Mouse (Mus musculus): ENCODE measurements around the gene Nosip. TPM values are rescaled to one million over a fixed set of nuclear protein-coding genes. Genes with fewer than 3 reads are reported as not detected.

Nosip gene
- polyA plus RNA-seq, 1 experiment from 2014 or later, result 69.8 TPM

DNA sequence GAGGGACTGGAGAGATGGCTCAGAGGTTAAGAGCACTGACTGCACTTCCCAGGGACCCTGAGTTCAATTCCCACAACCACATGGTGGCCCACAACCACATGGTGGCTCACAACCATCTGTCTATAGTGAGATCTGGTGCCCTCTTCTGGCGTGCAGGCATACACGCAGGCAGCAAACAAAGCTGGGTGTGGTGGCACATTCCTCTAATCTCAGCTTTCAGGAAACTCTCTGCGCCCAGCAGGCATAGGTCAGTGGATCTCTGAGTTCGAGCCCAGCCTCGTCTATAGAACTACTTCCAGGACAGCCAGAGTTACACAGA is 5.7 kb downstream of the Nosip start:
- Histone ChIP-seq H3K9ac (no peak overlapping the region), H3K36me3 (no peaks in the 10 kb centered on the region), H3K27me3 (no peaks in the 10 kb centered on the region), H3K9me3 (no peaks in the 10 kb centered on the region), H3K27ac (replicated peaks) (no peak overlapping the region), H3K4me3 (no peak overlapping the region), H3K4me1 (replicated peaks) (peaks cover 7% of the 10 kb centered on the region), H3K4me2 (no peak overlapping the region)
- ATAC-seq (ENCODE audit: low FRiP score, low read depth), result no peak
- WGBS, result 29% methylated on average over 5 of the region's 5 CpGs

DNA sequence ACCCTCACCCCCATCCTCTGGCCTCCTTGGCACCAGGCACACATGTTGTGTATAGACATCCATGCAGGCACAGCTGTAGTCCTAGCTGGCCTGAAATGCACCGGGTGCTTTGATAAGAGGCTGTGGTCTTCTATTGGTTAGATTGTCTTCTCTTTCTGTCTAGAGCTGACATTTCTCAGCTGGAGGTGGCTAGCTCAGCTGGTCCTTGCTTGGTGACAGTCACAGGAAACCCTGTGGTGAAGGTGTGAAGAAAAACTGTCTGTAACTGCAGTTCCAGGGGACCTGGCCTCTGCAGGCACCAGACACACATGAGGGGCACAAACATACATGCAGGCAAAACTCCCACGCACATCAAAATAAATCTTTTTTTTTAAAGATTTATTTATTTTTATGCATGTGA is 7.4 kb downstream of the Nosip start:
- WGBS, result 97% methylated on average over 2 of the region's 2 CpGs

DNA sequence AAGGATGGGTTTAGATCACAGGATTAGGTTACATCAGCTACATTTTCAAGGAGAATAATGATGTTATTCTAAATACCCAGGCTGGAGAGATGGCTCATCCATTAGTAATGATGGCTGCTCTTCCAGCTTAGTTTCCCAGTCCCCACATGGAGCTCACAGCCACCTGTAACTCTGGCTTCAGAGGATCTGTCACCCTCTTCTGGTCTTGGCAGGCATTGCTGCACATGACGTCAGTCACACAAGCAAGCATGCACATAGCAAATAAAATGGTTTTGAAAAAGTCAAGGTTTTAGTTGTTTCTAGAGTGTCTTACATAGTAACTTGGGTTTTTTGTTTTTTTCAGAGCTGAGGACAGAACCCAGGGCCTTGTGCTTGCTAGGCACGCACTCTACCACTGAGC is 10.0 kb downstream of the Nosip start:
- Histone ChIP-seq H3K36me3 (peaks cover 10% of the 10 kb centered on the region; the same call in 1 of the 2 replicates), H3K4me2 (no peak overlapping the region), H3K27me3 (no peaks in the 10 kb centered on the region), H3K4me3 (no peak overlapping the region), H3K9me3 (no peaks in the 10 kb centered on the region), H3K4me1 (replicated peaks) (no peaks in the 10 kb centered on the region), H3K9ac (no peak overlapping the region), H3K27ac (replicated peaks) (no peak overlapping the region)
- WGBS, result 83% methylated on average over 2 of the region's 2 CpGs
- ATAC-seq (ENCODE audit: low FRiP score, low read depth), result no peak

More for the DNA sequence above, 7.4 kb downstream of the Nosip start:
- Histone ChIP-seq H3K27me3 (no peaks in the 10 kb centered on the region), H3K4me1 (replicated peaks) (no peaks in the 10 kb centered on the region), H3K9ac (no peak overlapping the region), H3K4me3 (no peak overlapping the region), H3K36me3 (0 out of 2 replicates have a peak, but pooled peaks cover under 1% of the 10 kb centered on the region), H3K9me3 (no peaks in the 10 kb centered on the region), H3K4me2 (no peak overlapping the region), H3K27ac (replicated peaks) (no peak overlapping the region)
- ATAC-seq (ENCODE audit: low FRiP score, low read depth), result no peak

DNA sequence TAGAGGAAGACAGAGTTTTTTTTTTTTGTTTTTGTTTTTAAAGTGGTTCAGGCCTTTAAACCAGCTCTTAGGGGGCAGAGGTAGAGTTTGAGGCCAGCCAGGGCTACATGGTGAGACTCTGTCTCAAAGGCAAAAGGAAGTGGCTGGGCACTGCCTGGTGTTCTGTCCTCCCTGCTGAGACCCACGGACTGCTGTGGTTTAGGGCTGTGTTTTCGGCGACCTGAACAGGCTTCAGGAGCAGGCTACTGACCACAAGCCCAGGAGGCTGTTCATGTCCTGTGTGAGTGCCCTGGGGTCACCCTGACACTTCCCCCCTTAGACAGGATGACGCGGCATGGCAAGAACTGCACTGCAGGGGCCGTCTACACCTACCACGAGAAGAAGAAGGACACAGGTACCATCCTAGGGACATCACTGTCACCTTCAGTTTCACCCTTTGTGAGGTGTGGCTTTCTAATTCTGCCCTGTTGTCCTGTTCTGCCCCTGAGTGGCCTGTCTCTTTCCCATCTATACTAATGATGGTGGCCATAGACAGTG is 11.0 kb downstream of the Nosip start:
- no peak overlapping the region for H3K27ac ChIP-seq (replicated peaks)
- H3K9me3 ChIP-seq, result no peaks in the 10 kb centered on the region
- 81% methylated on average over 7 of the region's 7 CpGs for WGBS
- H3K9ac ChIP-seq, result no peak overlapping the region
- H3K36me3 ChIP-seq, result peaks cover 14% of the 10 kb centered on the region
- no peak overlapping the region for H3K4me3 ChIP-seq
- H3K4me2 ChIP-seq, result no peak overlapping the region
- H3K4me1 ChIP-seq (replicated peaks), result no peaks in the 10 kb centered on the region
- ATAC-seq (ENCODE audit: low FRiP score, low read depth), result no peak
- H3K27me3 ChIP-seq, result no peaks in the 10 kb centered on the region

GRCm38 (mm10) chr7:45073949-45074348 is 11.7 kb downstream of the Nosip start:
- Histone ChIP-seq H3K9me3 (no peaks in the 10 kb centered on the region), H3K4me1 (replicated peaks) (no peaks in the 10 kb centered on the region), H3K4me3 (no peak overlapping the region), H3K27ac (replicated peaks) (no peak overlapping the region), H3K27me3 (no peaks in the 10 kb centered on the region), H3K9ac (no peak overlapping the region), H3K4me2 (no peak overlapping the region), H3K36me3 (peaks cover 14% of the 10 kb centered on the region)
- 94% methylated on average over 12 of the region's 12 CpGs for WGBS
- no peak for ATAC-seq (ENCODE audit: low FRiP score, low read depth)

DNA sequence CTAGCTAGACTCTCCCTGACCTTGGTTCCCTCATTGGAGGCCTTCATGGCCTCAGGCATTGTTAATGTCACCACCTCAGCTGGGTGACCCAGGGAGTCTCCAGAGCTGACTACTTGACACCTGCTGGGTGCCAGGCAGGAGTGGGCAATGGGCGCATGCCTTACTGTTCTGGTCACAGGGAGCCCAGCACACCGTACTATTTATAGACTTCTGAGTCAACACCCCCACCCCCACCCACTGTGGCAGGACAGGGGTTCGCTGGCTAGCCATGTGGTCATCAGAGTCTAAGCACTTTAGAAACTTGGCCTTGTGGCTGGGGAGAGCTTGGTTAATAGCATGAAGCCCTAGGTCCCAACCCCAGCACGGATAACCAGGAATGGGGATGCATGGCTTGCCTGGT is 13.2 kb downstream of the Nosip start:
- Histone ChIP-seq H3K4me3 (no peak overlapping the region), H3K4me2 (no peak overlapping the region), H3K9ac (no peak overlapping the region), H3K9me3 (no peaks in the 10 kb centered on the region), H3K27ac (replicated peaks) (no peak overlapping the region), H3K36me3 (peaks cover 14% of the 10 kb centered on the region), H3K27me3 (no peaks in the 10 kb centered on the region), H3K4me1 (replicated peaks) (peaks cover 5% of the 10 kb centered on the region)
- WGBS, result 88% methylated on average over 4 of the region's 4 CpGs
- no peak for ATAC-seq (ENCODE audit: low FRiP score, low read depth)

DNA sequence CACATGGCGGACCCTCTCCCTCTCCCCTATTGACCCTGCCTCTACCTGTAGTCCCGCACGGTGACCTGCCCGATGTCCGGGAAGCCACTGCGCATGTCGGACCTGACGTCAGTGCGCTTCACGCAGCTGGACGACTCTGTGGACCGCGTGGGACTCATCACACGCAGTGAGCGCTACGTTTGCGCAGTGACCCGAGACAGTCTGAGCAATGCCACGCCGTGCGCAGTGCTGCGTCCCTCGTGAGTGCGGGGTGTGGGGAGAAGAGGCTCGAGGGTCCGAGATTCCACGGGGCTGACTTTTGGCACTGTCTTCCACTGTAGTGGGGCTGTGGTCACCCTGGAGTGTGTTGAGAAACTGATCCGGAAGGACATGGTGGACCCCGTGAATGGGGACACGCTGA is 14.3 kb downstream of the Nosip start:
- H3K9me3 ChIP-seq, result no peaks in the 10 kb centered on the region
- 91% methylated on average over 30 of the region's 30 CpGs for WGBS
- H3K9ac ChIP-seq, result no peak overlapping the region
- no peak for ATAC-seq (ENCODE audit: low FRiP score, low read depth)
- no peak overlapping the region for H3K27ac ChIP-seq (replicated peaks)
- peaks cover 14% of the 10 kb centered on the region for H3K36me3 ChIP-seq
- H3K27me3 ChIP-seq, result no peaks in the 10 kb centered on the region
- H3K4me2 ChIP-seq, result no peak overlapping the region
- H3K4me3 ChIP-seq, result no peak overlapping the region
- peaks cover 5% of the 10 kb centered on the region for H3K4me1 ChIP-seq (replicated peaks)

DNA sequence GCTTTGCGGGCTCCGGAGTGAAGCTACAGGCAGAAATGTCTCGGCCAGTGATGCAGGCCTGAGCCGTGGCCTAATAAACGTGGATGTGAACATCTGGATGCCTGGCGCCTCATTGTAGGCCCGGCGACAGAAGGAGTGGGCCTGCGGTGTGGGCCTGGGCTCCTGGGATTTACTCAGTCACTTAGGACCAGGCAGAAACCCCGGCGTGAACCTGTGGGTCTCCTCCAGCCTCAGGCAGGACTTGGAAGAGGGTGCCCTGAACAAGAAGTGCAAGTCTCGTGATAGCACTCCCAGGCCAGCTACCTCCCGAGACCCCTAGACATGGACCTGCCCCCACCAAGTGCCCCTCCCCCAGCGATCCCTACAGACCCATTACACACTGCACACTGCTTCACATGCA is 15.1 kb downstream of the Nosip start:
- Histone ChIP-seq H3K4me3 (no peak overlapping the region), H3K27me3 (no peaks in the 10 kb centered on the region), H3K9me3 (no peaks in the 10 kb centered on the region), H3K4me1 (replicated peaks) (peaks cover 5% of the 10 kb centered on the region), H3K9ac (no peak overlapping the region), H3K4me2 (no peak overlapping the region), H3K36me3 (peaks cover 14% of the 10 kb centered on the region), H3K27ac (replicated peaks) (no peak overlapping the region)
- ATAC-seq (ENCODE audit: low FRiP score, low read depth), result no peak
- 85% methylated on average over 14 of the region's 14 CpGs for whole genome bisulfite sequencing

DNA sequence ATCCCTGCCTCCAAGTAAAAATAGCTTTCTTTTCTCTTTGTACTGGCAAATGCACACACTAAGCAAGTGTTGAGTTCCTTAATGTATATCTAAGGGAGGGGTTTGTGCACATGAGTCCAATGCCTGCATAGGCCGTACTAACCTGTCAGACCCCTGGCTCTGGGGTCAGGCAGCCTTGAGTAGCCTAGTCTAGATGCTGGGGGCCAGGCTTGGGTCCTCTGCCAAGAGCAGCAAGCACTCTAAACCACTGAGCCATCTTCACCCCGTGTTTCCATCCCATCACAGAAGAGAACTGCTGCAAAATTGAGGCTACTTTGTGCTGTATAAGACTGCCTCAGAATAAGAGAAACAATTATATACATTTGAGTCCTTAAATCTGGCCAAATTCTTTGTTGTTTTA is 15.6 kb downstream of the Nosip start:
- Histone ChIP-seq H3K4me3 (no peak overlapping the region), H3K36me3 (peaks cover 14% of the 10 kb centered on the region), H3K4me2 (no peak overlapping the region), H3K27ac (replicated peaks) (no peak overlapping the region), H3K9ac (no peak overlapping the region), H3K4me1 (replicated peaks) (peaks cover 5% of the 10 kb centered on the region), H3K27me3 (no peaks in the 10 kb centered on the region), H3K9me3 (no peaks in the 10 kb centered on the region)
- ATAC-seq (ENCODE audit: low FRiP score, low read depth), result no peak
- WGBS, result 89% methylated on average over 2 of the region's 2 CpGs

GRCm38 (mm10) chr7:45078513-45078912 is 16.3 kb downstream of the Nosip start:
- H3K4me3 ChIP-seq, result no peak overlapping the region
- H3K36me3 ChIP-seq, result peaks cover 14% of the 10 kb centered on the region
- no peak overlapping the region for H3K9ac ChIP-seq
- H3K9me3 ChIP-seq, result no peaks in the 10 kb centered on the region
- peaks cover 5% of the 10 kb centered on the region for H3K4me1 ChIP-seq (replicated peaks)
- no peaks in the 10 kb centered on the region for H3K27me3 ChIP-seq
- no peak for ATAC-seq (ENCODE audit: low FRiP score, low read depth)
- H3K27ac ChIP-seq (replicated peaks), result no peak overlapping the region
- 40% methylated on average over 9 of the region's 9 CpGs for WGBS
- no peak overlapping the region for H3K4me2 ChIP-seq

GRCm38 (mm10) chr7:45079856-45080255 is 17.6 kb downstream of the Nosip start:
- H3K27ac ChIP-seq (replicated peaks), result 0 out of 2 replicates have a peak overlapping the region, but pooled peaks have one; percentile 29
- H3K4me3 ChIP-seq, result no peak overlapping the region
- peak; percentile 48 for ATAC-seq (ENCODE audit: low FRiP score, low read depth)
- H3K4me1 ChIP-seq (replicated peaks), result peaks cover 5% of the 10 kb centered on the region
- no peaks in the 10 kb centered on the region for H3K9me3 ChIP-seq
- H3K4me2 ChIP-seq, result 0 out of 2 replicates have a peak overlapping the region, but pooled peaks have one; percentile 22
- H3K9ac ChIP-seq, result no peak overlapping the region
- WGBS, result under 1% methylated on average over 10 of the region's 10 CpGs
- no peaks in the 10 kb centered on the region for H3K27me3 ChIP-seq
- peaks cover 12% of the 10 kb centered on the region for H3K36me3 ChIP-seq

GRCm38 (mm10) chr7:45081016-45081415 is 18.8 kb downstream of the Nosip start:
- H3K4me1 ChIP-seq (replicated peaks), result peaks cover 5% of the 10 kb centered on the region
- no peak overlapping the region for H3K27ac ChIP-seq (replicated peaks)
- no peak for ATAC-seq (ENCODE audit: low FRiP score, low read depth)
- no peak overlapping the region for H3K4me2 ChIP-seq
- H3K9me3 ChIP-seq, result no peaks in the 10 kb centered on the region
- H3K27me3 ChIP-seq, result no peaks in the 10 kb centered on the region
- no peak overlapping the region for H3K4me3 ChIP-seq
- peaks cover 8% of the 10 kb centered on the region for H3K36me3 ChIP-seq
- H3K9ac ChIP-seq, result no peak overlapping the region
- WGBS, result 54% methylated on average over 5 of the region's 5 CpGs

All from hindbrain, embryonic 15.5 days (tissue).